ENCODE assay signal across 8 mouse cellular contexts in genomic region chr7:16239554-16239997, GRCm38 (mm10). TPM values are rescaled to one million over a fixed set of nuclear protein-coding genes. Genes with fewer than 3 reads are reported as not detected.
A peak's percentile ranks its signal among the peaks of the same experiment; 100 is the strongest.
DNase-seq lines count a peak whose midpoint lies in the region; ATAC-seq lines count a peak whose summit lies in the region.

No protein-coding gene starts in this region.

- intact Hi-C loops in heart, postnatal 14 days (cut with DNase I): no loop called here

- H3K9me3 ChIP-seq in forebrain, embryonic 16.5 days (ENCODE audit: control insufficient read depth, low read length): no peaks in the 10 kb centered on the region

- no peaks in the 10 kb centered on the region for H3K27me3 ChIP-seq in forebrain, embryonic 16.5 days (replicated peaks; ENCODE audit: control insufficient read depth, insufficient read depth, low read length)

- no peak for DNase-seq in cerebellum, postnatal 10 days
- DNase-seq in cerebellum, postnatal 14 days: peak; percentile 34 to 43
- DNase-seq in heart, postnatal 14 days: peak; percentile 34 to 46
- peak; percentile 23 for DNase-seq in mesoderm, embryonic 11.5 days (ENCODE audit: low read depth, low spot score)
- no peak for DNase-seq in neural tube, embryonic 10.5 days (ENCODE audit: extremely low spot score, low spot score)
- no peak for DNase-seq in urinary bladder, postnatal 14 days (ENCODE audit: low spot score)

- peak; percentile 66; the same call in 1 of the 2 replicates for ATAC-seq in cerebellum, adult (ENCODE audit: insufficient number of reproducible peaks, low FRiP score, low TSS enrichment)
- no peak for ATAC-seq in forebrain, embryonic 16.5 days

- no peak overlapping the region for H3K4me3 ChIP-seq in forebrain, embryonic 16.5 days (replicated peaks; ENCODE audit: low read length)

- H3K9ac ChIP-seq in forebrain, embryonic 16.5 days (replicated peaks; ENCODE audit: low read depth, low read length): no peak overlapping the region

- H3K36me3 ChIP-seq in forebrain, embryonic 16.5 days (ENCODE audit: control insufficient read depth, insufficient read depth): no peaks in the 10 kb centered on the region

- no peaks in the 10 kb centered on the region for H3K4me1 ChIP-seq in forebrain, embryonic 16.5 days (replicated peaks; ENCODE audit: control insufficient read depth, insufficient read depth, low read length)

- H3K27ac ChIP-seq in forebrain, embryonic 16.5 days (ENCODE audit: low read length): no peak overlapping the region

- 70% methylated on average over 9 of the region's 9 CpGs for WGBS in forebrain, embryonic 16.5 days

- no peak overlapping the region for H3K4me2 ChIP-seq in forebrain, embryonic 16.5 days (ENCODE audit: low read length)

RNA-seq across cellular contexts. Expression of gene C5ar2, which starts 4.4 kb away (rescaled TPM):
- total RNA-seq in heart, postnatal 14 days (2021): 1 to 10 TPM in 1 of 2 experiments, under 1 TPM in 1; 0.93 to 1.1 TPM
- 0.16 TPM in 1 of 2 replicates, not detected in the other for polyA plus RNA-seq in forebrain, embryonic 16.5 days (2015; fragmentation: Nextera tagmentation; extraction: Ambion mirVana)

RNA-seq across cellular contexts. Expression of gene Dhx34, which starts 17.7 kb away (rescaled TPM):
- total RNA-seq in heart, postnatal 14 days (2021): 10 to 100 TPM in 1 of 2 experiments, 1 to 10 TPM in 1; 8.7 to 11.1 TPM
- polyA plus RNA-seq in forebrain, embryonic 16.5 days (2015; fragmentation: Nextera tagmentation; extraction: Ambion mirVana): 13.9 and 15.5 TPM in 2 replicates

RNA-seq across cellular contexts. Expression of gene C5ar1, which starts 19.8 kb away (rescaled TPM):
- 1 to 10 TPM; 5.2 to 5.8 TPM for total RNA-seq in heart, postnatal 14 days (2021)
- 1.2 and 2.0 TPM in 2 replicates for polyA plus RNA-seq in forebrain, embryonic 16.5 days (2015; fragmentation: Nextera tagmentation; extraction: Ambion mirVana)

RNA-seq across cellular contexts. Expression of gene Inafm1, which starts 33.8 kb away (rescaled TPM):
- 10 to 100 TPM; 14.6 to 14.9 TPM for total RNA-seq in heart, postnatal 14 days (2021)
- polyA plus RNA-seq in forebrain, embryonic 16.5 days (2015; fragmentation: Nextera tagmentation; extraction: Ambion mirVana): 23.3 and 27.2 TPM in 2 replicates

RNA-seq across cellular contexts. Expression of gene Ccdc9, which starts 47.0 kb away (rescaled TPM):
- 10 to 100 TPM; 32.1 to 39.4 TPM for total RNA-seq in heart, postnatal 14 days (2021)
- polyA plus RNA-seq in forebrain, embryonic 16.5 days (2015; fragmentation: Nextera tagmentation; extraction: Ambion mirVana): 25.0 and 29.4 TPM in 2 replicates

Comparison
In these comparisons a context has a peak if more than half of its experiments do, and no peak if none do; other contexts are left out.
1. DNase-seq: peak in cerebellum, postnatal 14 days (2 of 2), heart, postnatal 14 days (2 of 2) and mesoderm, embryonic 11.5 days (single experiment); none in cerebellum, postnatal 10 days (0 of 2), neural tube, embryonic 10.5 days (single experiment) and urinary bladder, postnatal 14 days (single experiment).